Mouse (Mus musculus) brain, embryonic 18.5 days (tissue): ENCODE data around the gene Gm21637.
"Not testable (repeated sequence)": the region's sequence is repeated elsewhere in the genome, so short reads cannot be mapped to it uniquely, and the experiment has no call there.

Experiments used
- DNase-seq: peaks from one replicate; pipeline ENCODE4 v3.0.0-alpha.2; 2012; ENCODE audit warnings: low read depth, low spot score

Gm21637 gene

GRCm38 (mm10) chrX:31961744-31962143, at the start of gene Gm21637:
Gm21637 (plus strand) TSS chrX:31962044.
- DNase-seq: not testable (repeated sequence)
